In genomic region chr19:22303952-22304655, GRCm38 (mm10) we compare ENCODE assay signal across 8 mouse cellular contexts.
DNase-seq lines count a peak whose midpoint lies in the region; ATAC-seq lines count a peak whose summit lies in the region.

No protein-coding gene starts in this region.

- H3K9ac ChIP-seq in intestine, embryonic 14.5 days (ENCODE audit: low read length): no peak overlapping the region

- no peak overlapping the region for H3K4me3 ChIP-seq in intestine, embryonic 14.5 days (ENCODE audit: low read depth, low read length)
- peak overlapping the region; percentile 86 for H3K4me3 ChIP-seq in megakaryocyte, embryonic 14.5 days (replicated peaks)

- H3K27me3 ChIP-seq in intestine, embryonic 14.5 days (replicated peaks; ENCODE audit: control insufficient read depth, insufficient read depth, low read length): no peaks in the 10 kb centered on the region
- peaks cover 4% of the 10 kb centered on the region for H3K27me3 ChIP-seq in megakaryocyte, embryonic 14.5 days (replicated peaks)

- 4% methylated on average over 16 of the region's 18 CpGs for WGBS in intestine, embryonic 14.5 days

- no peak; the same call in 1 of the 2 replicates for ATAC-seq in intestine, embryonic 14.5 days (replicated peaks; ENCODE audit: low FRiP score, low TSS enrichment, low read depth)

- H3K4me2 ChIP-seq in intestine, embryonic 14.5 days (ENCODE audit: low read length): peak overlapping the region; percentile 44

- peak; percentile 68 to 75 for DNase-seq in adrenal gland, adult 18-20 months (ENCODE audit: low spot score in 2 of 2)
- DNase-seq in embryo, embryonic 11 days: peak; percentile 90
- DNase-seq in gastrocnemius, postnatal 4 days (ENCODE audit: low spot score in 2 of 2): peak; percentile 69 to 88
- peak; percentile 95 for DNase-seq in intestine, embryonic 14.5 days (ENCODE audit: low spot score)
- peak; percentile 39 to 92 for DNase-seq in left cerebral cortex, adult 9 months (ENCODE audit: low spot score in 2 of 2)
- peak; percentile 96 for DNase-seq in right cerebral cortex, postnatal 14 days
- peak; percentile 41 to 89 for DNase-seq in urinary bladder, postnatal 4 days (ENCODE audit: low spot score in 2 of 2)

- no peak overlapping the region for H3K27ac ChIP-seq in intestine, embryonic 14.5 days (ENCODE audit: low read depth)

- H3K9me3 ChIP-seq in intestine, embryonic 14.5 days (ENCODE audit: control insufficient read depth, low read length): no peaks in the 10 kb centered on the region
- peaks cover 3% of the 10 kb centered on the region; the same call in 1 of the 2 replicates for H3K9me3 ChIP-seq in megakaryocyte, embryonic 14.5 days

- no peaks in the 10 kb centered on the region for H3K4me1 ChIP-seq in intestine, embryonic 14.5 days (replicated peaks; ENCODE audit: control insufficient read depth, insufficient read depth, low read length)
- H3K4me1 ChIP-seq in megakaryocyte, embryonic 14.5 days: peaks cover 31% of the 10 kb centered on the region

- no peaks in the 10 kb centered on the region for H3K36me3 ChIP-seq in intestine, embryonic 14.5 days (ENCODE audit: control insufficient read depth, insufficient read depth, low read length)
- no peaks in the 10 kb centered on the region for H3K36me3 ChIP-seq in megakaryocyte, embryonic 14.5 days (replicated peaks; ENCODE audit: low read length)
